Mouse (Mus musculus): ENCODE data around the gene Nxn. TPM values are rescaled to one million over a fixed set of nuclear protein-coding genes. Genes with fewer than 3 reads are reported as not detected.

Nxn gene
- total and polyA plus RNA-seq, 3 experiments: 4.4 to 5.0 (median 4.8) TPM

GRCm38 (mm10) chr11:76364038-76364437, 34.9 kb downstream of the Nxn start:
- H3K4me1 ChIP-seq (ENCODE audit: insufficient read depth, low read depth, low read length): peaks cover 7% of the 10 kb centered on the region; the same call in 1 of the 2 replicates
- H3K36me3 ChIP-seq (replicated peaks): no peaks in the 10 kb centered on the region
- TF ChIP-seq TAL1 (conservative IDR thresholded peaks at IDR 0.05; ENCODE audit: low read depth, low read length) (no peak), GATA2 (IDR thresholded peaks at IDR 0.05; ENCODE audit: borderline replicate concordance, low read depth, low read length) (no peak), POLR2AphosphoS5 (IDR thresholded peaks at IDR 0.05; ENCODE audit: insufficient replicate concordance, low read depth, low read length) (no peak), GATA1 (IDR thresholded peaks at IDR 0.05; ENCODE audit: borderline replicate concordance, low read length) (no peak), CTCF (IDR thresholded peaks at IDR 0.05; ENCODE audit: low read depth, low read length) (no peak)
- no peak overlapping the region for H3K4me3 ChIP-seq (ENCODE audit: low read depth, low read length)
- DNase-seq (ENCODE audit: low spot score): no peak
- H3K9me3 ChIP-seq (replicated peaks): no peaks in the 10 kb centered on the region
- ATAC-seq (ENCODE audit: extremely low read depth, insufficient number of reproducible peaks, low FRiP score, poor library complexity, severe bottlenecking): no peak
- H3K27me3 ChIP-seq (ENCODE audit: insufficient read depth, low read length): peaks cover 15% of the 10 kb centered on the region

- Histone ChIP-seq H3K27me3 (ENCODE audit: insufficient read depth, low read length) (peaks cover 15% of the 10 kb centered on the region), H3K36me3 (replicated peaks) (no peaks in the 10 kb centered on the region), H3K9me3 (replicated peaks) (no peaks in the 10 kb centered on the region), H3K4me3 (ENCODE audit: low read depth, low read length) (no peak overlapping the region), H3K4me1 (ENCODE audit: insufficient read depth, low read depth, low read length) (peaks cover 7% of the 10 kb centered on the region; the same call in 1 of the 2 replicates)
- DNase-seq (ENCODE audit: low spot score) (no peak), ATAC-seq (ENCODE audit: extremely low read depth, insufficient number of reproducible peaks, low FRiP score, poor library complexity, severe bottlenecking) (no peak)
- no peak for TF ChIP-seq CTCF (IDR thresholded peaks at IDR 0.05; ENCODE audit: low read depth, low read length)
- no peak for TF ChIP-seq POLR2AphosphoS5 (IDR thresholded peaks at IDR 0.05; ENCODE audit: insufficient replicate concordance, low read depth, low read length)
- no peak for TF ChIP-seq GATA1 (IDR thresholded peaks at IDR 0.05; ENCODE audit: borderline replicate concordance, low read length)
- TF ChIP-seq TAL1 (conservative IDR thresholded peaks at IDR 0.05; ENCODE audit: low read depth, low read length): no peak
- no peak for TF ChIP-seq GATA2 (IDR thresholded peaks at IDR 0.05; ENCODE audit: borderline replicate concordance, low read depth, low read length)
Measured at GRCm38 (mm10) chr11:76363636-76364035, 35.3 kb downstream of the Nxn start.

GRCm38 (mm10) chr11:76363178-76363577, 35.8 kb downstream of the Nxn start:
- H3K9me3 ChIP-seq (replicated peaks): no peaks in the 10 kb centered on the region
- H3K4me1 ChIP-seq (ENCODE audit: insufficient read depth, low read depth, low read length): peaks cover 7% of the 10 kb centered on the region; the same call in 1 of the 2 replicates
- DNase-seq (ENCODE audit: low spot score) (no peak), ATAC-seq (ENCODE audit: extremely low read depth, insufficient number of reproducible peaks, low FRiP score, poor library complexity, severe bottlenecking) (no peak)
- TF ChIP-seq TAL1 (conservative IDR thresholded peaks at IDR 0.05; ENCODE audit: low read depth, low read length) (no peak), GATA1 (IDR thresholded peaks at IDR 0.05; ENCODE audit: borderline replicate concordance, low read length) (no peak), CTCF (IDR thresholded peaks at IDR 0.05; ENCODE audit: low read depth, low read length) (no peak), GATA2 (IDR thresholded peaks at IDR 0.05; ENCODE audit: borderline replicate concordance, low read depth, low read length) (no peak), POLR2AphosphoS5 (IDR thresholded peaks at IDR 0.05; ENCODE audit: insufficient replicate concordance, low read depth, low read length) (no peak)
- no peak overlapping the region for H3K4me3 ChIP-seq (ENCODE audit: low read depth, low read length)
- no peaks in the 10 kb centered on the region for H3K36me3 ChIP-seq (replicated peaks)
- H3K27me3 ChIP-seq (ENCODE audit: insufficient read depth, low read length): peaks cover 15% of the 10 kb centered on the region

GRCm38 (mm10) chr11:76361422-76361821, 37.5 kb downstream of the Nxn start:
- Histone ChIP-seq H3K9me3 (replicated peaks) (no peaks in the 10 kb centered on the region), H3K27me3 (ENCODE audit: insufficient read depth, low read length) (peaks cover 7% of the 10 kb centered on the region), H3K4me1 (ENCODE audit: insufficient read depth, low read depth, low read length) (no peaks in the 10 kb centered on the region), H3K4me3 (ENCODE audit: low read depth, low read length) (no peak overlapping the region), H3K36me3 (replicated peaks) (no peaks in the 10 kb centered on the region)
- TF ChIP-seq CTCF (IDR thresholded peaks at IDR 0.05; ENCODE audit: low read depth, low read length): no peak
- no peak for TF ChIP-seq GATA2 (IDR thresholded peaks at IDR 0.05; ENCODE audit: borderline replicate concordance, low read depth, low read length)
- no peak for TF ChIP-seq TAL1 (conservative IDR thresholded peaks at IDR 0.05; ENCODE audit: low read depth, low read length)
- no peak for TF ChIP-seq POLR2AphosphoS5 (IDR thresholded peaks at IDR 0.05; ENCODE audit: insufficient replicate concordance, low read depth, low read length)
- no peak for TF ChIP-seq GATA1 (IDR thresholded peaks at IDR 0.05; ENCODE audit: borderline replicate concordance, low read length)
- DNase-seq (ENCODE audit: low spot score) (no peak), ATAC-seq (ENCODE audit: extremely low read depth, insufficient number of reproducible peaks, low FRiP score, poor library complexity, severe bottlenecking) (no peak)

- H3K36me3 ChIP-seq (replicated peaks): no peaks in the 10 kb centered on the region
- peaks cover 6% of the 10 kb centered on the region for H3K27me3 ChIP-seq (ENCODE audit: insufficient read depth, low read length)
- no peaks in the 10 kb centered on the region for H3K9me3 ChIP-seq (replicated peaks)
- H3K4me1 ChIP-seq (ENCODE audit: insufficient read depth, low read depth, low read length): no peaks in the 10 kb centered on the region
- no peak for DNase-seq (ENCODE audit: low spot score)
- no peak for ATAC-seq (ENCODE audit: extremely low read depth, insufficient number of reproducible peaks, low FRiP score, poor library complexity, severe bottlenecking)
- no peak overlapping the region for H3K4me3 ChIP-seq (ENCODE audit: low read depth, low read length)
- TF ChIP-seq GATA1 (IDR thresholded peaks at IDR 0.05; ENCODE audit: borderline replicate concordance, low read length) (no peak), CTCF (IDR thresholded peaks at IDR 0.05; ENCODE audit: low read depth, low read length) (no peak), POLR2AphosphoS5 (IDR thresholded peaks at IDR 0.05; ENCODE audit: insufficient replicate concordance, low read depth, low read length) (no peak), TAL1 (conservative IDR thresholded peaks at IDR 0.05; ENCODE audit: low read depth, low read length) (no peak), GATA2 (IDR thresholded peaks at IDR 0.05; ENCODE audit: borderline replicate concordance, low read depth, low read length) (no peak)
Measured at GRCm38 (mm10) chr11:76360255-76360654, 38.7 kb downstream of the Nxn start.

GRCm38 (mm10) chr11:76358628-76359320, 40.2 kb downstream of the Nxn start:
- H3K4me3 ChIP-seq (ENCODE audit: low read depth, low read length): no peak overlapping the region
- no peaks in the 10 kb centered on the region for H3K4me1 ChIP-seq (ENCODE audit: insufficient read depth, low read depth, low read length)
- H3K36me3 ChIP-seq (replicated peaks): no peaks in the 10 kb centered on the region
- DNase-seq (ENCODE audit: low spot score) (no peak), ATAC-seq (ENCODE audit: extremely low read depth, insufficient number of reproducible peaks, low FRiP score, poor library complexity, severe bottlenecking) (no peak)
- TF ChIP-seq TAL1 (conservative IDR thresholded peaks at IDR 0.05; ENCODE audit: low read depth, low read length) (no peak), CTCF (IDR thresholded peaks at IDR 0.05; ENCODE audit: low read depth, low read length) (no peak), GATA1 (IDR thresholded peaks at IDR 0.05; ENCODE audit: borderline replicate concordance, low read length) (no peak), GATA2 (IDR thresholded peaks at IDR 0.05; ENCODE audit: borderline replicate concordance, low read depth, low read length) (no peak), POLR2AphosphoS5 (IDR thresholded peaks at IDR 0.05; ENCODE audit: insufficient replicate concordance, low read depth, low read length) (no peak)
- peaks cover 6% of the 10 kb centered on the region for H3K27me3 ChIP-seq (ENCODE audit: insufficient read depth, low read length)
- H3K9me3 ChIP-seq (replicated peaks): no peaks in the 10 kb centered on the region
